Mouse (Mus musculus): ENCODE data around the gene Ifrd2.

GRCm38 (mm10) chr9:107576357-107577107 is 10.9 kb upstream of the Ifrd2 start, which contains the start of gene Hyal1:
- peak; percentile 57 for TF ChIP-seq POLR2A (IDR thresholded peaks at IDR 0.05; ENCODE audit: insufficient read length, low read depth)
- no peak for TF ChIP-seq E2F4 (IDR thresholded peaks at IDR 0.05; ENCODE audit: insufficient read depth)
- peak; percentile 45 for TF ChIP-seq POLR2AphosphoS2 (IDR thresholded peaks at IDR 0.05; ENCODE audit: insufficient read length, low read depth)
- TF ChIP-seq MYOD1 (IDR thresholded peaks at IDR 0.05; ENCODE audit: control insufficient read depth in 1 of 3, insufficient read length in 2 of 3, low read depth in 2 of 3): no peak
- no peak for TF ChIP-seq CEBPB (IDR thresholded peaks at IDR 0.05; ENCODE audit: insufficient read depth, poor library complexity, severe bottlenecking)
- no peak for TF ChIP-seq MYOG (IDR thresholded peaks at IDR 0.05; ENCODE audit: control insufficient read depth in 1 of 3, insufficient read depth in 1 of 3, insufficient read length in 2 of 3, low read depth in 2 of 3)
- no peak for TF ChIP-seq MAX (IDR thresholded peaks at IDR 0.05; ENCODE audit: low read depth)
- no peak for TF ChIP-seq USF1 (IDR thresholded peaks at IDR 0.05; ENCODE audit: low read depth)
- no peak for TF ChIP-seq TCF3 (IDR thresholded peaks at IDR 0.05; ENCODE audit: insufficient read length, low read depth)
- TF ChIP-seq SRF (IDR thresholded peaks at IDR 0.05; ENCODE audit: control insufficient read depth, insufficient read length, low read depth): no peak
- no peak for TF ChIP-seq TCF12 (IDR thresholded peaks at IDR 0.05; ENCODE audit: insufficient read depth, poor library complexity, severe bottlenecking)

Measured in myocyte (in vitro differentiated cells).